27 mouse cellular contexts compared by ENCODE assay signal in the genomic region with DNA sequence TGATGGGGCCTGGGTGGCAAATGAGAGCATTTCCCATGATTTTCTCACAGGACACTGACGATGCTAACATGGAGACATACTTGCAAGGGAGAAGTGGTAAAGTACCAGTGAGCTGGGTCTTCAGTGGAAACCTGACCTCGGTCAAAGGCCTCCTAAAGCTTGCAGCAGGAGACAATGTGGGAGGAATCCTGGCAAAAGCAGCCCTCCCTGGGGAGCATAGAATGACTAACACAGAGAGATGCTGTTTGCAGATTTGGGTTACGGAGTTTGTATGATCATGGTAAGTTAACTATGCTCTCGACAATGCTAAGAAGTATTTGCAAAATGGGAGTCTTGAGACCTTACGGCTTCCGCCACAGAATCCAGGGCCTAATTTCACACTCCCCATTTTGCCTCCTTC.
DNase-seq lines count a peak whose midpoint lies in the region; ATAC-seq lines count a peak whose summit lies in the region.
"Had no signal": no experiment of that assay in that cellular context is flagged by ENCODE, and none has a peak within 500 bp of the region (broad histone marks: within the 10 kb centered on the region; RNA-seq: fewer than 3 reads in every experiment).

No protein-coding gene starts in this region.

- no peak overlapping the region for H3K4me3 ChIP-seq in forebrain, embryonic 12.5 days (replicated peaks)
- H3K4me3 ChIP-seq: forebrain, embryonic 15.5 days; heart, embryonic 12.5 days; heart, embryonic 15.5 days; hindbrain, embryonic 10.5 days; hindbrain, embryonic 13.5 days; intestine, embryonic 15.5 days had no signal

- no peaks in the 10 kb centered on the region for H3K36me3 ChIP-seq in forebrain, embryonic 12.5 days (replicated peaks)
- H3K36me3 ChIP-seq: forebrain, embryonic 15.5 days; G1E; heart, embryonic 12.5 days; heart, embryonic 15.5 days; hindbrain, embryonic 10.5 days; hindbrain, embryonic 13.5 days; intestine, embryonic 15.5 days had no signal

- H3K9me3 ChIP-seq in forebrain, embryonic 12.5 days, result no peaks in the 10 kb centered on the region
- H3K9me3 ChIP-seq: forebrain, embryonic 15.5 days; G1E; heart, embryonic 12.5 days; heart, embryonic 15.5 days; hindbrain, embryonic 10.5 days; hindbrain, embryonic 13.5 days; intestine, embryonic 15.5 days had no signal

- H3K9ac ChIP-seq in forebrain, embryonic 12.5 days, result no peak overlapping the region
- H3K9ac ChIP-seq: forebrain, embryonic 15.5 days; heart, embryonic 12.5 days; heart, embryonic 15.5 days; hindbrain, embryonic 13.5 days; intestine, embryonic 15.5 days had no signal

- ATAC-seq in forebrain, embryonic 12.5 days (ENCODE audit: low FRiP score), result no peak
- ATAC-seq in erythroblast, adult 5-6 weeks (replicated peaks; ENCODE audit: low FRiP score, poor library complexity, severe bottlenecking), result no peak
- ATAC-seq: activated CD4-positive, CD25-positive, alpha-beta regulatory T cell, adult 4 months; forebrain, embryonic 15.5 days; hindbrain, embryonic 16.5 days; intestine, embryonic 15.5 days had no signal

- H3K4me1 ChIP-seq in forebrain, embryonic 12.5 days, result peaks cover 24% of the 10 kb centered on the region
- H3K4me1 ChIP-seq: heart, embryonic 12.5 days had no signal

- 84% methylated on average over 6 of the region's 6 CpGs for WGBS in forebrain, embryonic 12.5 days

- peak; percentile 36 for DNase-seq in gastrocnemius, adult 18-20 months (ENCODE audit: low spot score)
- DNase-seq in gastrocnemius, postnatal 4 days (ENCODE audit: low spot score in 2 of 2), result no peak
- DNase-seq in 3T3-L1 (ENCODE audit: low read depth, low spot score) (peak; percentile 48), adipocyte (ENCODE audit: low spot score) (peak; percentile 11)
- peak; percentile 43 for DNase-seq in gastrocnemius, postnatal 14 days
- DNase-seq: adrenal gland, adult 2 months; adrenal gland, postnatal 14 days; B cell, adult 2 months; cerebellum, adult 11-12 months; cerebellum, adult 9-10 months; cerebellum, postnatal 14 days; heart, adult 18-20 months; heart, postnatal 10 days; heart, postnatal 36 days; kidney, adult 11 months had no signal

- no peak overlapping the region for H3K4me2 ChIP-seq in forebrain, embryonic 12.5 days
- H3K4me2 ChIP-seq: forebrain, embryonic 15.5 days; heart, embryonic 12.5 days; heart, embryonic 15.5 days; hindbrain, embryonic 13.5 days; intestine, embryonic 15.5 days had no signal

- H3K27me3 ChIP-seq in forebrain, embryonic 12.5 days, result peaks cover 3% of the 10 kb centered on the region; the same call in 1 of the 2 replicates
- H3K27me3 ChIP-seq: CH12.LX; forebrain, embryonic 15.5 days; intestine, embryonic 15.5 days had no signal

- H3K27ac ChIP-seq in forebrain, embryonic 12.5 days, result no peak overlapping the region
- H3K27ac ChIP-seq: forebrain, embryonic 15.5 days; heart, embryonic 15.5 days; hindbrain, embryonic 10.5 days; hindbrain, embryonic 13.5 days; intestine, embryonic 15.5 days had no signal

- intact Hi-C loops in gastrocnemius, postnatal 14 days (cut with DNase I; ENCODE audit: low total_unique reads), result no loop called here

Comparison
In these comparisons a context has a peak if more than half of its experiments do, and no peak if none do; other contexts are left out.
1. DNase-seq: peak in gastrocnemius, adult 18-20 months (single experiment), 3T3-L1 (single experiment), adipocyte (single experiment) and gastrocnemius, postnatal 14 days (single experiment); none in gastrocnemius, postnatal 4 days (0 of 2).